Mouse (Mus musculus) midbrain, embryonic 15.5 days (tissue): ENCODE results near the gene Ogfr. TPM values are rescaled to one million over a fixed set of nuclear protein-coding genes. Genes with fewer than 3 reads are reported as not detected.

Experiments used
- ATAC-seq: fragments of 200-750 bp; cut with Nextera tagmentation; replicated peaks from 2 replicates; pipeline ENCODE4 v1.8.0; 2017; ENCODE audit warnings: moderate TSS enrichment
- H3K27ac ChIP-seq: fragments of 300-500 bp; sonication (generic); 2 replicates; pipeline ENCODE4 v1.5.1; 2015; ENCODE audit warnings: mild to moderate bottlenecking, inconsistent platforms
- H3K27me3 ChIP-seq: fragments of 300-500 bp; sonication (generic); replicated peaks from 2 replicates; pipeline ENCODE4 v1.6.1; 2015; ENCODE audit warnings: inconsistent platforms
- H3K36me3 ChIP-seq: fragments of 300-500 bp; sonication (generic); replicated peaks from 2 replicates; pipeline ENCODE4 v1.6.1; 2015; ENCODE audit warnings: inconsistent platforms
- H3K4me1 ChIP-seq: fragments of 300-500 bp; sonication (generic); 2 replicates; pipeline ENCODE4 v1.6.1; 2015; ENCODE audit warnings: inconsistent platforms
- H3K4me2 ChIP-seq: fragments of 300-500 bp; sonication (generic); 2 replicates; pipeline ENCODE4 v1.6.1; 2015; ENCODE audit warnings: inconsistent platforms, mild to moderate bottlenecking, moderate library complexity
- H3K4me3 ChIP-seq: fragments of 300-500 bp; sonication (generic); 2 replicates; pipeline ENCODE4 v1.5.1; 2015; ENCODE audit warnings: mild to moderate bottlenecking, inconsistent platforms
- H3K9ac ChIP-seq: fragments of 300-500 bp; sonication (generic); 2 replicates; pipeline ENCODE4 v1.6.1; 2015; ENCODE audit warnings: mild to moderate bottlenecking, inconsistent platforms
- H3K9me3 ChIP-seq: fragments of 300-500 bp; sonication (generic); 2 replicates; pipeline ENCODE4 v1.6.1; 2016; ENCODE audit warnings: inconsistent platforms
- WGBS: fragments of 180-500 bp; shearing (Covaris S2); methylation state at CpG from one replicate; pipeline ENCODE4 v1.1.7; 2015; ENCODE audit warnings: mixed read lengths; 5-methylcytosine and 5-hydroxymethylcytosine counted together
- polyA plus RNA-seq: library from polyadenylated mRNA; unstranded; fragments of >200 nt; fragmentation: Nextera tagmentation; extraction: Ambion mirVana; gene quantifications from 2 replicates; pipeline ENCODE4 v1.2.1, GENCODE M21; 2015

The Ogfr gene
- polyA plus RNA-seq: 89.2 and 96.7 TPM in 2 replicates

DNA sequence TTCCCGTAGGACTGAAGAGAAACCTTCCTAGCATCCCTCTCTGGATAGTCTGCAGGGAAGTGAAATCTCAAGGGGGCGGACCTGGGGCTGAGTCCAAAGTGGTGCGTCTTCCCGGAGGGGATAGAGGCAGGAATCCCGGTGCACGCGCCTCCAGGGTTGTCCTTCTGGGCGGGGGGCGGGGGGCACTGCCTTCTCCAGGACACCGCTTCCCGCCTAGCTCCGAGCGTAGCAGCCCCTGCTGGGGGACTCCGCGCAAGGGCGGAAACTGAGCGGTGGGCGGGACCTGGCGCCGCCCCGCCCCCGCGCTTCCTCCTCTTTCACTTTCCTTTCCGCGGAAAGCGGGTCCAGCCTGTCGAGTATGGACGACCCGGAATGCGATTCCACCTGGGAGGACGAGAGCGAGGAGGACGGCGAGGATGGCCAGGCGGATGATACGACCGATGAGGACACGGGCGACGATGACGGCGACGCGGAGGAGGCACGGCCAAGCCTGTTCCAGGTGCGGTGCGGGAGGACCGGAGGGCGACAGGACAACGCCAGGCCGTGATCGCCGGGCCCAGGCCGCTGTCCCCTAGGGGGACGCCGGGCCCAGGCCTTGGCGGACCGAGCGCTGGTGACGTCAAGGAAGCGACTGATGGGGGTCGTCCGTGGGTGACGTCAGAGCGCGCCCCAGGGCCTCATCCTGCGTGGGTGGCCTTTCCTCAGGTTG, at the start of gene Ogfr:
Gene Ogfr, plus strand, starts transcription at position 123 of the 709 bp plus-strand sequence.
- H3K9me3 ChIP-seq: no peaks in the 10 kb centered on the region
- WGBS: under 1% methylated on average over 63 of the region's 67 CpGs
- no peaks in the 10 kb centered on the region for H3K27me3 ChIP-seq
- peaks cover 33% of the 10 kb centered on the region for H3K4me1 ChIP-seq
- peak within 1 kb of the TSS; percentile 64 for H3K4me2 ChIP-seq
- H3K36me3 ChIP-seq: peaks cover 24% of the 10 kb centered on the region
- peak within 1 kb of the TSS; percentile 84 for H3K9ac ChIP-seq
- H3K27ac ChIP-seq: peak within 1 kb of the TSS; percentile 91
- H3K4me3 ChIP-seq: peak within 1 kb of the TSS; percentile 84
- peak; percentile 89 for ATAC-seq

DNA sequence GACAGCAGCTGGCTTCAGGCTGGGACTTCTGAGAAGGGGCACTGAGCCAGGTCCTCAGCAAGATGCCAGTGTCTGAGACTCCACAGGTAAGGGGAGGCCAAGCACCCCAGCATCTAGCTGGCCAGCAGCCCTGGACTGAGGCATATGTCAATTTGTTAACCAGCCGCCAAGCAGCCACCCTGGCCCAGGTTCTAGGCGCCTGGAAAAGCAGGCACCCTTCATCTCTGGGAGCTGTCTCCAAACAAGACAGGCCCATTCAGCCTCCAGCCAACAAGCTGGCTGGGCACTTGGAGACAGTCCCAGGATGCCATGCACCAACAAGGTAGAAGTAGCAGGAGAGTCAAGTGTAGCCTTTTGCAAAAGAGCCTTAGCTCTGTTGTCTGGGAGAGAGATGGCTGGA, 45.4 kb upstream of the Ogfr start:
- H3K36me3 ChIP-seq: no peaks in the 10 kb centered on the region
- WGBS: 92% methylated on average over 2 of the region's 2 CpGs
- no peak overlapping the region for H3K9ac ChIP-seq
- peaks cover 14% of the 10 kb centered on the region for H3K4me1 ChIP-seq
- H3K27me3 ChIP-seq: no peaks in the 10 kb centered on the region
- no peaks in the 10 kb centered on the region for H3K9me3 ChIP-seq
- no peak for ATAC-seq
- no peak overlapping the region for H3K4me3 ChIP-seq
- no peak overlapping the region for H3K4me2 ChIP-seq
- H3K27ac ChIP-seq: no peak overlapping the region

DNA sequence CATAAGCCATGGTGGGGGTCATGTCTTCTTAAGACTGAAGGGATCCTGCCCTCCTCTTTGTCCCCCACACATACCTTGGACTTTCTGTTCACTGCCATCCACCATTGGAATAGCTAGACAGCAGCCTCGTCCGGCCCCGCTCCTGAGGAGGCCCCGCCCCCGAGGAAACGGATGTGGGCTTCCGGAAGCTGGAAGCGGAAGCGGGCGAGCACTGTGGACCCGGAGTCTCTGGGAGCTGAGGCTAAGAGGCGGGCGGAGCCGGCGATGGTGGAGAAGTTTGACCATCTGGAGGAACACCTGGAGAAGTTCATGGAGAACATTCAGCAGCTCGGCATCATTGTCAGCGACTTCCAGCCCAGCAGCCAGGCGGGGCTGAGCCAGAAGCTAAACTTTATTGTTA, 44.0 kb upstream of the Ogfr start:
- Histone ChIP-seq H3K36me3 (no peaks in the 10 kb centered on the region), H3K27me3 (no peaks in the 10 kb centered on the region), H3K4me1 (peaks cover 14% of the 10 kb centered on the region), H3K4me3 (no peak overlapping the region), H3K27ac (no peak overlapping the region), H3K9ac (no peak overlapping the region), H3K9me3 (no peaks in the 10 kb centered on the region), H3K4me2 (no peak overlapping the region)
- no peak for ATAC-seq
- 88% methylated on average over 18 of the region's 18 CpGs for WGBS

DNA sequence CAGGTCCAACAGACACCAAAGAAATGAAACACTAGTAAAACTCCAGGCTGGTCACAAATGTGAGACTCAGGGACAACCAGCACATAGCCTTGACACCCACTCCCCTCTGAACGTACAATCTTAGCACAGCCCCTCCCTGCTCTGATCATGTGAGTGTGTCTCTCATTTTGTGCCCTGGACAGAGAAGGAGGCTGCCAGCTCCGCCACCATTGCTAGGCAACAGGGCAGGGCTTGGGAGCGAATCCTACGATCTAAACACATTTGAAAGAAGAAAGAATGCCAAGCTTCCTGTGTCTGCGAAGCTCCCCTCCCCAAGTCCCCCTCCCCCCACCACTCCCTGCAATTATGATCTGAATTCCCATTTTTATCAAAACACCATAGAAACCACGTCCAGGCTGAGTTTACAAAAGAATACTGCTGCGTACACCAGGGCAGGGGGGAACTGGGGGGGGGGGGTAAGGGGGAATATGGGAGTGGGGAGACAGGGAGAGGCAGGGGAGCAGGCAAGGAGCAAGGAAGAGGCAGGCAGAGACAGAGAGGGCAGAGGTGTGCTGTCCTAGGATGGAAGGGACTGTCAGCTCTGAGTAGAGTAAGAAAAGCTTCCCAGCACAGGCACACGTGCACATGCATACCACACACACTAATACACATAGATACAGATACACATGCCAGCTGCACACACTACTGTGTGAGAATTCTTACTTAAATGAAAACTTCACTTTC, 41.5 kb upstream of the Ogfr start:
- peak overlapping the region; percentile 32 for H3K27ac ChIP-seq
- no peak overlapping the region for H3K9ac ChIP-seq
- peak overlapping the region; percentile 37 for H3K4me2 ChIP-seq
- no peaks in the 10 kb centered on the region for H3K9me3 ChIP-seq
- peaks cover 14% of the 10 kb centered on the region for H3K4me1 ChIP-seq
- no peaks in the 10 kb centered on the region for H3K36me3 ChIP-seq
- peak; percentile 90 for ATAC-seq
- WGBS: 4% methylated on average over 8 of the region's 8 CpGs
- H3K27me3 ChIP-seq: no peaks in the 10 kb centered on the region
- no peak overlapping the region for H3K4me3 ChIP-seq

DNA sequence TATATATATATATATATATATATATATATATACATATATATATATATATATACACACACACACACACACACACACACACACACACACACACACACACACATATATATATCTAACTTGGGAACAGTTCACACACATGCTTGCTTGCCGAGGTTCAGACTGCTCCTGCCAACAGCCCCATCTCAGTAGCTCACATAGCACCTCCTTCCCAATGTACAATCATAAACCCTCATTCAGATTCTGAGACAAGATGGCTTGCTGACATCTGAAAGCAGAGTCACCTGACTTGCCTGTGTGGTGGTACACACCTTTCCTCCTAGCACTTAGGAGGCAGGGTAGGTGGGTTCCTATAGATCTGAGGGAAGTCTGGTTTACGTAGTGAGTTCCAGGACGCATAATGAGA, 36.7 kb upstream of the Ogfr start:
- Histone ChIP-seq H3K27ac (no peak overlapping the region), H3K4me2 (no peak overlapping the region), H3K9ac (no peak overlapping the region), H3K4me3 (no peak overlapping the region), H3K36me3 (no peaks in the 10 kb centered on the region), H3K27me3 (no peaks in the 10 kb centered on the region), H3K9me3 (no peaks in the 10 kb centered on the region), H3K4me1 (peaks cover 10% of the 10 kb centered on the region)
- ATAC-seq: no peak
- WGBS: 85% methylated on average over 3 of the region's 3 CpGs

DNA sequence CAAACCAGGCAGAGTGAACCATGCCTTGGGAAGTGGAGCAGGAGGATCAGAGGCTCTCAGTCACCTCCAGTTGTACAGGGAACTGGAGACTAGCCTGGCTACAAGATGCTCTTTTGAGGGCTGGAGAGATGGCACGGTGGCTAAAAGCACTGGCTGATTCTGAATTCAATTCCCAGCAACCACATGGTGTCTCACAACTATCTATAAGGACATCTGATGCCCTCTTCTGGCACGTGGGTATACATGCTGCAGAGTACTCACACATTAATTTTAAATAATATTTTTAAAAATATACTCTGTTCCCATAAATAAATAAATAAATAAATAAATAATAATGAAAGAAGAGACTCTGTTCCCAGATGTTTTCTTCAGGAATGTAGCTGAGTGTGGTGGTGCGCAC, 33.8 kb upstream of the Ogfr start:
- no peaks in the 10 kb centered on the region for H3K36me3 ChIP-seq
- WGBS: 46% methylated on average over 3 of the region's 3 CpGs
- no peaks in the 10 kb centered on the region for H3K27me3 ChIP-seq
- no peak overlapping the region for H3K27ac ChIP-seq
- no peaks in the 10 kb centered on the region for H3K4me1 ChIP-seq
- H3K9me3 ChIP-seq: no peaks in the 10 kb centered on the region
- H3K9ac ChIP-seq: no peak overlapping the region
- H3K4me2 ChIP-seq: no peak overlapping the region
- ATAC-seq: no peak
- H3K4me3 ChIP-seq: no peak overlapping the region

DNA sequence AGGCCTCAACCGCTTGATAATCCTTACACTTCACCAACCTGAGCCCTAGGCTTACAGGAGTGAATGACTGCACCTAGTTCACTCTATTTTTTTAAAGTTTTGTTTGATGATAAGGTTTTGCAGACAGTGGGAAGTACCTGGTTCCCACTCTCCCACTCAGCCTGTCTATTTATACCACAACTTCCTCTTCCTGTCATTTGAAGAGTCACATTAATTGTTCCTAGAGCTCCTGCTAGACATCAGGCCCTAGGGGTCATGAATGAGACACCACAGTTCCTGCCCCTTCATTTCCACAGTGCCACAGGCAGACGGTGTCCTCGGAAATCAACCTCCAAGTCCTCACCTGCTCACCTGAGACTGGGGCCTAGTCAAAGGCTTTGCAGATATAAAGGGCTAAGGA, 32.6 kb upstream of the Ogfr start:
- no peak for ATAC-seq
- Histone ChIP-seq H3K4me2 (no peak overlapping the region), H3K27ac (no peak overlapping the region), H3K27me3 (no peaks in the 10 kb centered on the region), H3K9ac (no peak overlapping the region), H3K4me3 (no peak overlapping the region), H3K9me3 (no peaks in the 10 kb centered on the region), H3K4me1 (no peaks in the 10 kb centered on the region), H3K36me3 (no peaks in the 10 kb centered on the region)
- 86% methylated on average over 3 of the region's 3 CpGs for WGBS

DNA sequence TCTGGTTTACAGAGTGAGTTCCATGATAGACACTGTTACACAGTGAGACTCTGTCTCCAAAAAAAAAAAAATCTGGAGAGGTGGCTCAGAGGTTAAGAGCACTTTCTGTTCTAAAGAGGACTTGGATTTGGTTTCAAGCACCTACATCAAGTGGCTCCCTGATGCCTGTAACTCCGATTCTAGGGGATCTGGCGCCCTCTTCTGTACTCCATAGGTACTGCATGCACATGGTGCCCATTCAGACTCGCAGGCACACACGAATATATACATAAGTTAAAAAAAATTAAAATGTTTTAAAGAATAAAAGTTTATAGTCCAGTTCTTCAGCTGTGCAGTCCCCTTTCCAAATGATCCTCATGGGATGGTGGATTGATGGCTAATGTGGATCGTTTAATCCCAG, 28.8 kb upstream of the Ogfr start:
- Histone ChIP-seq H3K36me3 (no peaks in the 10 kb centered on the region), H3K27ac (no peak overlapping the region), H3K4me2 (no peak overlapping the region), H3K4me3 (no peak overlapping the region), H3K27me3 (no peaks in the 10 kb centered on the region), H3K9ac (no peak overlapping the region), H3K9me3 (no peaks in the 10 kb centered on the region), H3K4me1 (0 out of 2 replicates have a peak, but pooled peaks cover 4% of the 10 kb centered on the region)
- 52% methylated on average over 5 of the region's 5 CpGs for WGBS
- ATAC-seq: no peak

DNA sequence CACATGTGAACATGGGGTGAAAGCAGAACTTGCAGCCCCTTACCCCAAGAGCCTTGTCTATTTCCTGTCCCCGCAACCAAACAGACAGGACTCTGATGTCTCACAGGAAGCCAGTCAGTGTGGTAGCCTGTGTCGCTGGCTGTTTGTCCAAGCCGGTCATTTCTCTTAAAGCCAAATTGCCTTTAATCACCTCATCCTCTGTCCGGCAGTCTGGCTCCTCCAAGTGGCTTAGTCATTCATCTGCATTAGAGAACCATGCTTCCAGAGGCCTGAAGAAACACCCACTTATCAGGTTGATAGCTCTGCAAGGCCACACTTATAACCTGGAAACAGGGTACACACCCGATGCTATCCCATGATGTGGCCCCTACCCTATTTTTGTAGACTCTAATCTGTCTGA, 26.9 kb upstream of the Ogfr start:
- Histone ChIP-seq H3K4me1 (0 out of 2 replicates have a peak, but pooled peaks cover 4% of the 10 kb centered on the region), H3K27ac (no peak overlapping the region), H3K27me3 (no peaks in the 10 kb centered on the region), H3K9me3 (no peaks in the 10 kb centered on the region), H3K9ac (no peak overlapping the region), H3K36me3 (no peaks in the 10 kb centered on the region), H3K4me3 (no peak overlapping the region), H3K4me2 (no peak overlapping the region)
- ATAC-seq: no peak
- 75% methylated on average over 5 of the region's 5 CpGs for WGBS

DNA sequence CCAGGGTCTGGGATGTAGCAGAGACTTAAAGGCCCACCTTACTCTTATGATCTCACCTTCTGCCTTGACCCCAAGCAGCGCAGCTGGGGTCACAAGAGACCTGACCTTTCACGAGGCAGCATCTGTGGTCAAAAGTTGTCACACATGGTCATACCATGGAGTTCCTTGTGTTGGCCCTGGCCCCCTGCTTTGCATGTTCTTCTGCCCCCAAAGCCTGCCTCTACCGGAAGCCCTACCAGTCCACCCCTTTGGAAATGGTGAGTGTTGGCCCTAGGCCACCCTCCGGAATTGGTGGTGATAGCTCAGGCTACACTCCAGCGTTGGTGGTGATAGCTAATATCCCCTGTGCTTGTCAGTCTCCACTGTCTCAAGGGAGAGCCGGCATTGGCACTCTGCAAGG, 25.7 kb upstream of the Ogfr start:
- H3K4me2 ChIP-seq: no peak overlapping the region
- H3K9me3 ChIP-seq: no peaks in the 10 kb centered on the region
- 0 out of 2 replicates have a peak, but pooled peaks cover 4% of the 10 kb centered on the region for H3K4me1 ChIP-seq
- ATAC-seq: no peak
- H3K4me3 ChIP-seq: no peak overlapping the region
- 52% methylated on average over 6 of the region's 6 CpGs for WGBS
- no peak overlapping the region for H3K27ac ChIP-seq
- H3K27me3 ChIP-seq: no peaks in the 10 kb centered on the region
- no peaks in the 10 kb centered on the region for H3K36me3 ChIP-seq
- H3K9ac ChIP-seq: no peak overlapping the region

DNA sequence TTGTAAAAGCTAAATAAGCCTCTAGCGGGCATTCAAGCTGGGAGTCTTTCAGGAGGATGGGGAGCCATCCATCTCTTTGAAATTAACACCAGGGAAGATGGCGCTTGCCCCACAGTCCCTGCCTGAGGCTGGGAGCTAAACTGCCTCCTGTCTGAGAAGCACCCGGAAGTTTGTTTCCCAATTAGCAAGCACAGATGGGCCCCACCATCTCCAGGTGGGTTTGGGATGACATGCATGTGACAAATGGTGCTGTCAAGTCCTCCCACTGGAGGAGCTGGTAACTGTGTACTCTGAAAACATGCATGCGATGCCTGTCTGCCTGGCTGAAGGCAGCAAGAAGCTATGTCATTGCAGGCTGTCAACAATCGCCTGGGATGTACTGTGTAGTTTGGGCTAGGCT, 25.2 kb upstream of the Ogfr start:
- H3K4me3 ChIP-seq: no peak overlapping the region
- no peak overlapping the region for H3K4me2 ChIP-seq
- peaks cover 6% of the 10 kb centered on the region; the same call in 1 of the 2 replicates for H3K4me1 ChIP-seq
- H3K27me3 ChIP-seq: no peaks in the 10 kb centered on the region
- no peaks in the 10 kb centered on the region for H3K36me3 ChIP-seq
- H3K9me3 ChIP-seq: no peaks in the 10 kb centered on the region
- H3K27ac ChIP-seq: no peak overlapping the region
- WGBS: 36% methylated on average over 5 of the region's 5 CpGs
- ATAC-seq: no peak
- no peak overlapping the region for H3K9ac ChIP-seq

DNA sequence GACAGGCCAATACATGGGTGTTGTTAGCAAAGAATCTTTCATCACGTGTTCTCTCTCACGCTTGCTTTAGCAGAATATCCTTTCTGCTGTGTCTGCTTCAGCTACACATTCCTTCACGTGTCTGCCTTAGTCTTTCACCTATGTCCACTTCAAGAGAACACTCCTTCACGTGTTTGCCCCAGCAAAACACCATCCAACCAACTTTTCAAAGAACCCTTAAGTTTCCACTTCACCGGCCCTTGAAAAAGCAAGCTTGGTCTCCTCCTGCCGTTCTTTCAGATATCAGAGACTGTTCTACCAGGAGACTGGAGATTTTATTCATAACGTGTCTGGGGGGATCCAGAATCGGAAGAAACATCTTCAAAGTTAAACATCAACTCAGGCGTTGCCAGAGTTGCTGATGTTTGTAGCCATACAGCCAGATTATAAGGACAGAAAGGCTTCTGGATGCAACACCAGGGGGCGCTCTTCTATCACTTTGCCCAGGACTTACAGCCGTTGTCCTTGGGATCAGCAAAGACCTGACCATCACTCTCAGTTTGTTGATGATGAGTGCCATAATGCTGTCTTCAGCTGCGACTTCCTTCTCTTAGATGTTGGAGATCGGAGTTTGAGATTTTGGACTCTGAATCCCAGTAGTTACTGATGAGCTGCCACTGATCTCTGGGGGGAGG, 22.7 kb upstream of the Ogfr start:
- 37% methylated on average over 13 of the region's 13 CpGs for WGBS
- no peak overlapping the region for H3K4me3 ChIP-seq
- ATAC-seq: no peak
- H3K27ac ChIP-seq: no peak overlapping the region
- H3K4me1 ChIP-seq: peaks cover 14% of the 10 kb centered on the region; the same call in 1 of the 2 replicates
- H3K9ac ChIP-seq: no peak overlapping the region
- H3K4me2 ChIP-seq: no peak overlapping the region
- no peaks in the 10 kb centered on the region for H3K9me3 ChIP-seq
- no peaks in the 10 kb centered on the region for H3K36me3 ChIP-seq
- H3K27me3 ChIP-seq: no peaks in the 10 kb centered on the region
